Mouse (Mus musculus): Measurements from ENCODE around the gene Defa34.
"Not testable (repeated sequence)": the region's sequence is repeated elsewhere in the genome, so short reads cannot be mapped to it uniquely, and the experiment has no call there.

Gene Defa34

DNA sequence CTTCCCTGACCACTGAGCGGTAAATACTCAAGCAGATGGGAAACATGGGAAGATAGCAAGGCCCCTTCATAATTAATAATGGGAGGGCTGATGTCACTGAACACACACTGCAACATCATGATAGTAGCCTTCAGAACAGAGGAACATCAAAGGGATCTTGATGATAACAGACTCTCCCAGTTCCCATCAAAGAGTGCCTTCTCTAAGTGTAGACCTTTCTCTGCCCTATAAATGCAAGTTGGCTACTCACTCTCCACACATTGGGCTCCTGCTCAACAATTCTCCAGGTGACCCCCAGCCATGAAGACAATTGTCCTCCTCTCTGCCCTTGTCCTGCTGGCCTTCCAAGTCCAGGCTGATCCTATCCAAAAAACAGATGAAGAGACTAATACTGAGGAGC lies at the start of gene Defa34:
TSS of gene Defa34 (plus strand) at position 301 of the 400 bp plus-strand sequence.
- not testable (repeated sequence) for DNase-seq (ENCODE audit: extremely low spot score, low spot score)

- not testable (repeated sequence) for DNase-seq (ENCODE audit: extremely low spot score, low spot score)
Measured at GRCm38 (mm10) chr8:21617883-21618282, 47.7 kb upstream of the Defa34 start, which contains the start of gene Defa26. TSS of gene Defa26 (plus strand) at chr8:21618183.

DNA sequence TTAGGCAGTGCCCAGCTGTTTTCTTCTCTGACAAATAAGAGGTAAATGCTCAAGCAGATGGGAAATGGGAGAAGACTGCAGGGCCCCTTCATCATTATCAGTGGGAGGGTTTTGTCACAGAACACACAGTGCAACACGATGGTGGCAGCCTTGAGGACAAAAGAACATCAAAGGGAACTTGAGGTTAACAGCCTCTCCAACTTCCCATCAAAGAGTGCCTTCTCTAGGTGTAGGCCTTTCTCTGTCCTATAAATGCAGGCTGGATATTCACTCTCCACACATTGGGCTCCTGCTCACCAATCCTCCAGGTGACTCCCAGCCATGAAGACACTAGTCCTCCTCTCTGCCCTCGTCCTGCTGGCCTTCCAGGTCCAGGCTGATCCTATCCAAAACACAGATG lies 10.1 kb upstream of the Defa34 start, which contains the start of gene Defa17:
TSS of gene Defa17 (plus strand) at position 301 of the 400 bp plus-strand sequence.
- not testable (repeated sequence) for DNase-seq (ENCODE audit: extremely low spot score, low spot score)

DNA sequence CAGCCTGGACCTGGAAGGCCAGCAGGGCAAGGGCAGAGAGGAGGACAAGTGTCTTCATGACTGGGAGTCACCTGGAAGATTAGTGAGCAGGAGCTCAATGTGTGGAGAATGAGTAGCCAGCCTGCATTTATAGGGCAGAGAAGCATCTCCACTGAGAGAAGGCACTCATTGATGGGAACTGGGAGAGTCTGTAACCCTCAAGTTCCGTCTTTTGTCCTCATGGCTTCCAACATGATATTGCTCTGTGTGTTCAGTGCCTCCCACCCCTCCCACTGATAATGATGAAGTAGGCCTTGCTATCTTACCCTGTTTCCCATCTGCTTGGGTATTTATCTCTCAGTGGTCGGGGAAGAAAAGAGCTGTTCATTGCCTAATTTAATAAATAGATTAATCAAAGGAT lies 37.9 kb downstream of the Defa34 start, which contains the start of gene AY761184:
TSS of gene AY761184 (minus strand) at position 101 of the 400 bp plus-strand sequence.
- not testable (repeated sequence) for DNase-seq (ENCODE audit: extremely low spot score, low spot score)

Data from neural tube, embryonic 10.5 days (tissue).